Mouse (Mus musculus) forebrain, embryonic 12.5 days (tissue): Measurements from ENCODE around the gene Smyd3. TPM values are rescaled to one million over a fixed set of nuclear protein-coding genes. Genes with fewer than 3 reads are reported as not detected.

ENCODE experiments used
- ATAC-seq: fragments of 200-750 bp; cut with Nextera tagmentation; 2 replicates; pipeline ENCODE4 v1.8.0; 2017; ENCODE audit warnings: moderate TSS enrichment; ENCODE audit not compliant: low FRiP score
- H3K27ac ChIP-seq: fragments of 300-500 bp; sonication (generic); 2 replicates; pipeline ENCODE4 v1.5.1; 2016; ENCODE audit warnings: mild to moderate bottlenecking
- H3K27me3 ChIP-seq: fragments of 300-500 bp; sonication (generic); 2 replicates; pipeline ENCODE4 v1.6.1; 2016; ENCODE audit warnings: mild to moderate bottlenecking
- H3K36me3 ChIP-seq: fragments of 300-500 bp; sonication (generic); replicated peaks from 2 replicates; pipeline ENCODE4 v1.6.1; 2016; ENCODE audit warnings: mild to moderate bottlenecking
- H3K4me1 ChIP-seq: fragments of 300-500 bp; sonication (generic); 2 replicates; pipeline ENCODE4 v1.6.1; 2016
- H3K4me2 ChIP-seq: fragments of 300-500 bp; sonication (generic); 2 replicates; pipeline ENCODE4 v1.6.1; 2016; ENCODE audit warnings: mild to moderate bottlenecking, moderate library complexity
- H3K4me3 ChIP-seq: fragments of 300-500 bp; sonication (generic); replicated peaks from 2 replicates; pipeline ENCODE4 v1.5.1; 2016; ENCODE audit warnings: mild to moderate bottlenecking
- H3K9ac ChIP-seq: fragments of 300-500 bp; sonication (generic); 2 replicates; pipeline ENCODE4 v1.6.1; 2016; ENCODE audit warnings: mild to moderate bottlenecking
- H3K9me3 ChIP-seq: fragments of 300-500 bp; sonication (generic); 2 replicates; pipeline ENCODE4 v1.6.1; 2016
- WGBS: fragments of 180-500 bp; shearing (Covaris S2); methylation state at CpG from one replicate; pipeline ENCODE4 v1.1.7; 2016; 5-methylcytosine and 5-hydroxymethylcytosine counted together
- polyA plus RNA-seq: library from polyadenylated mRNA; unstranded; fragments of >200 nt; fragmentation: Nextera tagmentation; extraction: Ambion mirVana; gene quantifications from 2 replicates; pipeline ENCODE4 v1.2.1, GENCODE M21; 2016

Gene Smyd3
- polyA plus RNA-seq, 1 experiment from 2014 or later, result 13.5 TPM

GRCm38 (mm10) chr1:178991470-178991869, 526.4 kb downstream of the Smyd3 start:
- H3K4me1 ChIP-seq, result peaks cover 9% of the 10 kb centered on the region; the same call in 1 of the 2 replicates
- no peaks in the 10 kb centered on the region for H3K9me3 ChIP-seq
- 49% methylated on average over 4 of the region's 4 CpGs for WGBS
- H3K36me3 ChIP-seq, result no peaks in the 10 kb centered on the region
- no peak for ATAC-seq
- no peak overlapping the region for H3K4me2 ChIP-seq
- H3K9ac ChIP-seq, result no peak overlapping the region
- H3K4me3 ChIP-seq, result no peak overlapping the region
- no peak overlapping the region for H3K27ac ChIP-seq
- no peaks in the 10 kb centered on the region; the same call in 1 of the 2 replicates for H3K27me3 ChIP-seq

DNA sequence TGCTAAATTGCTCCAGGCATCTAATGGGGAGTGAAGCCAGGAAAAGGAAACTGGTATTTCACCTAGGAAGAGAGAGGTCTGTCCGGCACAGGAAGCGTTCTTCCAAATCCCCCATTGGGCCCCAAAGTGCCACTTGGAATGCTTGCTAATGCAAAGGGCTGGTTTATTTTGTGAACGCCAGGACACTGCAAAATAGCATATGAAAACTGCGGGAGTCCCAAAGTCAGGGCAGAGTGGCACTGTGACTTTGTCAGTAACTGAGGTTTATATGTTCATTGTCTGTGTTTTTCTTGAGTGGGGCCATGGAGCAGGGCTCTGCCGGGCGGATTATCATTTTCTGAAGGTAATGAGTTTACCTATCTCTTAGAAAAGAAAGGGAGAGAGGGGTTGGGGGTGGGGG, 526.8 kb downstream of the Smyd3 start:
- WGBS, result 71% methylated on average over 6 of the region's 6 CpGs
- H3K4me3 ChIP-seq, result no peak overlapping the region
- ATAC-seq, result no peak
- no peaks in the 10 kb centered on the region for H3K9me3 ChIP-seq
- H3K4me1 ChIP-seq, result peaks cover 9% of the 10 kb centered on the region; the same call in 1 of the 2 replicates
- H3K27ac ChIP-seq, result no peak overlapping the region
- no peak overlapping the region for H3K9ac ChIP-seq
- no peak overlapping the region for H3K4me2 ChIP-seq
- H3K27me3 ChIP-seq, result no peaks in the 10 kb centered on the region; the same call in 1 of the 2 replicates
- no peaks in the 10 kb centered on the region for H3K36me3 ChIP-seq

GRCm38 (mm10) chr1:178989485-178989884, 528.4 kb downstream of the Smyd3 start:
- 92% methylated on average over 4 of the region's 4 CpGs for WGBS
- H3K4me3 ChIP-seq, result no peak overlapping the region
- H3K9ac ChIP-seq, result no peak overlapping the region
- peaks cover 2% of the 10 kb centered on the region for H3K27me3 ChIP-seq
- no peak overlapping the region for H3K4me2 ChIP-seq
- no peak for ATAC-seq
- no peaks in the 10 kb centered on the region for H3K9me3 ChIP-seq
- H3K4me1 ChIP-seq, result peaks cover 9% of the 10 kb centered on the region; the same call in 1 of the 2 replicates
- H3K27ac ChIP-seq, result no peak overlapping the region
- no peaks in the 10 kb centered on the region for H3K36me3 ChIP-seq

GRCm38 (mm10) chr1:178988176-178988575, 529.7 kb downstream of the Smyd3 start:
- Histone ChIP-seq H3K9me3 (no peaks in the 10 kb centered on the region), H3K9ac (no peak overlapping the region), H3K36me3 (no peaks in the 10 kb centered on the region), H3K27ac (no peak overlapping the region), H3K4me1 (peaks cover 9% of the 10 kb centered on the region; the same call in 1 of the 2 replicates), H3K27me3 (peaks cover 2% of the 10 kb centered on the region; the same call in 1 of the 2 replicates), H3K4me3 (no peak overlapping the region), H3K4me2 (no peak overlapping the region)
- ATAC-seq, result no peak
- WGBS, result 84% methylated on average over 1 of the region's 1 CpGs

DNA sequence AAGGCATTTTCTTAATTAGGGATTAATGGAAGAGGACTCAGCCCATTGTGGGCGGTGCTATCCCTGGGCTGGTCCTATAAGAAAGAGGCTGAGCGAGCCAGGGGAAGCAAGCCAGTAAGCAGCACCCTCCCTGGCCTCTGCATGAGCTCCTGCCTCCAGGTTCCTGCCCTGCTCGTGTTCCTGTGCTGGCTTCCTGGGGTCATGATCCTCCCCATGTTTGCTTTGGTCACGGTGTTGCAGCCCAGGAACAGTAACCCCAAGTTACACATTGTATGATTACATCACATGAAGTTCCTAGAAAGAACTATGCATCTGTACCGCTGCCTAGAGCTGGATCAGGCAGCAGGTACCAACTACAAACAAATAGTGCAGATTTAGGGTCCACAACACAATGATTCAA, 536.2 kb downstream of the Smyd3 start:
- Histone ChIP-seq H3K9ac (no peak overlapping the region), H3K27me3 (peaks cover 2% of the 10 kb centered on the region; the same call in 1 of the 2 replicates), H3K27ac (no peak overlapping the region), H3K4me1 (peaks cover 5% of the 10 kb centered on the region; the same call in 1 of the 2 replicates), H3K36me3 (no peaks in the 10 kb centered on the region), H3K4me3 (no peak overlapping the region), H3K4me2 (no peak overlapping the region), H3K9me3 (no peaks in the 10 kb centered on the region)
- no peak for ATAC-seq
- 61% methylated on average over 5 of the region's 5 CpGs for WGBS

GRCm38 (mm10) chr1:178980185-178980584, 537.7 kb downstream of the Smyd3 start:
- Histone ChIP-seq H3K4me2 (no peak overlapping the region), H3K9me3 (no peaks in the 10 kb centered on the region), H3K9ac (no peak overlapping the region), H3K4me1 (peaks cover 5% of the 10 kb centered on the region; the same call in 1 of the 2 replicates), H3K27ac (no peak overlapping the region), H3K36me3 (no peaks in the 10 kb centered on the region), H3K27me3 (peaks cover 2% of the 10 kb centered on the region; the same call in 1 of the 2 replicates), H3K4me3 (no peak overlapping the region)
- no peak for ATAC-seq

- 69% methylated on average over 8 of the region's 8 CpGs for WGBS
- no peak for ATAC-seq
- no peak overlapping the region for H3K9ac ChIP-seq
- no peak overlapping the region for H3K4me3 ChIP-seq
- H3K9me3 ChIP-seq, result no peaks in the 10 kb centered on the region
- peaks cover 10% of the 10 kb centered on the region; the same call in 1 of the 2 replicates for H3K4me1 ChIP-seq
- no peaks in the 10 kb centered on the region for H3K27me3 ChIP-seq
- no peak overlapping the region for H3K4me2 ChIP-seq
- H3K36me3 ChIP-seq, result no peaks in the 10 kb centered on the region
- no peak overlapping the region for H3K27ac ChIP-seq
Observed at GRCm38 (mm10) chr1:178978617-178979245, 539.1 kb downstream of the Smyd3 start.

GRCm38 (mm10) chr1:178972055-178972454, 545.8 kb downstream of the Smyd3 start:
- Histone ChIP-seq H3K9ac (no peak overlapping the region), H3K27ac (no peak overlapping the region), H3K27me3 (no peaks in the 10 kb centered on the region), H3K4me3 (no peak overlapping the region), H3K4me2 (no peak overlapping the region), H3K4me1 (peaks cover 5% of the 10 kb centered on the region; the same call in 1 of the 2 replicates), H3K36me3 (no peaks in the 10 kb centered on the region), H3K9me3 (no peaks in the 10 kb centered on the region)
- no peak for ATAC-seq
- WGBS, result 92% methylated on average over 10 of the region's 10 CpGs

DNA sequence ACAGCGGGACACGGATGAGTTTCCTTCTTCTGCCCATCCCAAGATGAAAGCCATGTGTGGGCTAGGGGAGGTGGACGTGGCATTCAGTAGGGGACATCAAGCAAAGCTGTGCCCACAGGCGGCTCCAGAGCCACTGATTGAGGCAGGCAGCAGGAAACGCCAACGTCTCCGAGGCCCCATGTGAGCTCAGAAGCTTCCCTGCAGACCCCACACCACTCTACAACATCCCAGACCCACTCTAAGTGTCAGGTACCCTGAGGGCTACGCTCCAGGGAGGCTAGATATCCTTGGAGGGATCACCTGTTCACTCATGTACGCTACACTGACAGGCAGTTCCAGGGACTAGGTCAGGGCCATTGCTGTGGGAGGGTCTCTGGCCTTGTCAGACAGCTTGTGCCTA, 556.2 kb downstream of the Smyd3 start:
- H3K4me3 ChIP-seq, result no peak overlapping the region
- H3K9me3 ChIP-seq, result no peaks in the 10 kb centered on the region
- no peak for ATAC-seq
- no peak overlapping the region for H3K9ac ChIP-seq
- peaks cover 5% of the 10 kb centered on the region; the same call in 1 of the 2 replicates for H3K4me1 ChIP-seq
- no peaks in the 10 kb centered on the region for H3K36me3 ChIP-seq
- 86% methylated on average over 9 of the region's 9 CpGs for WGBS
- H3K27me3 ChIP-seq, result no peaks in the 10 kb centered on the region
- H3K27ac ChIP-seq, result no peak overlapping the region
- H3K4me2 ChIP-seq, result no peak overlapping the region

DNA sequence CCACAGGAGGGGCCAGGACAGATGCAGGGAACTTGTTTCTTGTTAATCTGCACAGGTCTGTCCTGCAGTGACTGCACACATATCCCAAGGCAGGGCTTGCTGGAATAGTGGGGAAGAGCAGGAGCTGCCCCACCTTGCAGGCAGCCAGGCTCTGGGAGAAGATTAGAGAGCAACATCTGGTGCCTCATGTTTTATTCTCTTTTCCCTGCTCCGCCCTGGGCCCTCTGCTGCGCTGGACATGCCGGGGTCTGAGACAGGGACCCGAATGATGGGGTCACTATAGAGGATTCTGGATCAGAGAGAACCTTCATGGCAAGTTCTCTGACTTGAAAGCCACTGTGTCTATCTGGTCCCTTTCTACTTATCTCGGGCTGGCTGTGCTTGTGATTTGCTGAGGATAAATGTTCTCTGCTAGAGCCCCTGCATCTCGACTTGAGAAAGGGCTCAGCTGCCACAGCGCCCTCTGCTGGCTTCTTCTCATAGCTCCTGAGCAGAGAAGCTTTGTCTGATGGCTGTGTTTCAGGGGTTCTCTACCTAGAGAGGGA, 557.8 kb downstream of the Smyd3 start:
- peaks cover 5% of the 10 kb centered on the region; the same call in 1 of the 2 replicates for H3K4me1 ChIP-seq
- H3K9ac ChIP-seq, result no peak overlapping the region
- no peak overlapping the region for H3K27ac ChIP-seq
- 49% methylated on average over 7 of the region's 7 CpGs for WGBS
- no peak overlapping the region for H3K4me3 ChIP-seq
- peaks cover 3% of the 10 kb centered on the region; the same call in 1 of the 2 replicates for H3K27me3 ChIP-seq
- no peak overlapping the region for H3K4me2 ChIP-seq
- no peaks in the 10 kb centered on the region for H3K36me3 ChIP-seq
- H3K9me3 ChIP-seq, result no peaks in the 10 kb centered on the region
- peak; percentile 81 for ATAC-seq

DNA sequence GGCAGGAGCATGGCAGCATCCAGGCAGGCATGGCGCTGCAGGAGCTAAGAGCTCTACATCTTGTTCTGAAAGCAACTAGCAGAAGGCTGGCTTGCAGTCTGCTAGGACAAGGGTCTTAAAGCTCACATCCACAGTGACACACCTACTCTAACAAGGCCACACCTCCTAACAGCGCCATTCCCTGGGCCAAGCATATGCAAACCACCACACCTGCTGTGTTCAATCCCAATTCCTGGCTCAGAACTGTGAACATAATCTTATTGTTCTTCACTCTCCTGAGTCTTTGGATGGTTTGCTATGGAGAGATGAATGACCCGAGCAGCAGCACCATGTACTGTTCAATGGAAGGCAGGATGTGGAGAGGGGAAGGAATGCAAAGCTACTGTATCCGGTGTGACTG, 559.2 kb downstream of the Smyd3 start:
- Histone ChIP-seq H3K36me3 (no peaks in the 10 kb centered on the region), H3K27ac (no peak overlapping the region), H3K4me2 (no peak overlapping the region), H3K9ac (no peak overlapping the region), H3K4me1 (peaks cover 5% of the 10 kb centered on the region; the same call in 1 of the 2 replicates), H3K4me3 (no peak overlapping the region), H3K9me3 (no peaks in the 10 kb centered on the region), H3K27me3 (peaks cover 3% of the 10 kb centered on the region; the same call in 1 of the 2 replicates)
- WGBS, result 87% methylated on average over 4 of the region's 4 CpGs
- no peak for ATAC-seq

DNA sequence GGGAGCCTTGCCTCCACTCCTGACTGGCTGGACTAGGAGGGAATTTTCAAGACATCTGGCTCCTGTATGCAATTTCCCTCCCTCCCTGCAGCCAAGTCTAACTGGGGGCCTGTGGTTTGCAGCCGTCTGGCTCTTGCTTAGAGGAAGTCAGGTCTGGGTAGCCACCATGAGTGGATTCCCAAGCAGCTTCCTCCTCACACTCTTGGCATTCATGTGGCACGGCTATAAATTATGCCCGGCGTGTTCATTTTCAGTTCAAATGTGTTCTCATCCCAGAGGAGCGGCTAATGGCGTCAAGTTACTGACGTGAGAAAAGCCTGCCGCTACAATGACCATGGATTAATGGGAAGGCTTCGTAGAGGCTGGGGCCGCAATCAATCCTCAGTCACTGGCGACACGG, 564.9 kb downstream of the Smyd3 start:
- no peak for ATAC-seq
- H3K36me3 ChIP-seq, result no peaks in the 10 kb centered on the region
- H3K27me3 ChIP-seq, result peaks cover 3% of the 10 kb centered on the region; the same call in 1 of the 2 replicates
- WGBS, result 79% methylated on average over 12 of the region's 12 CpGs
- H3K9me3 ChIP-seq, result 0 out of 2 replicates have a peak, but pooled peaks cover 3% of the 10 kb centered on the region
- no peak overlapping the region for H3K4me2 ChIP-seq
- no peak overlapping the region for H3K27ac ChIP-seq
- H3K9ac ChIP-seq, result no peak overlapping the region
- H3K4me3 ChIP-seq, result no peak overlapping the region
- no peaks in the 10 kb centered on the region for H3K4me1 ChIP-seq
